28 mouse cellular contexts compared by ENCODE assay signal in the genomic region with DNA sequence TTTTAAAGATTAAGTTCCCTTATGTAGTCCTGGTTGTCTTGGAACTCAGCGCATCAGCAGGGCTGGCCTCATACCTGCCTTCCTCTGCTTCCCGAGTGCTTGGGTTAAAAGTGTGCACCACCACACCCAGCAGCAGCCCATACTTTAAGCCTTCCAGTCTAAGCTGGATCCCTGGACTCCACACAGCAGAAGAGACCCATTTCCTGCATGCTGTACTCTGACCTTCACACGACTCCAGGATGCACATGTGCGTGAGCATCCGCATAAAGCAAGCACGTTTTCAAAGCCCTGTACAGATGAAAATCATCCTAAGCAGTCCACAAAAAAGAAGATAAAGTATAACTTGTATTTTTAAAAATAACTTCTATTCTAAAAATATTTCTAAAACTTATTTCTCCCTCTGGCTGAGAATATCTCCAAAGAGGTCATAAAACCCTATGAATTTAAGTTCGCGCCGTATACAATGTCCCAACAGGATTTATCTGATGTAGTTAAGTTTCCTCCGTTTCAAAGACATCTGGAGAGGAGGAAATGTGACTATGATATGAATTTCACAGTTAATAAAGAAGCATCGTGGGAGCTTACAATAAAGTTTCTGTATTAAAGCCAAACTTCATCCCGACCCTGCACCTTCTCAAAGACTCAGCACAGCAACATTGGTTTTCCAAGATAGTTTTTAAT.
DNase-seq lines count a peak whose midpoint lies in the region; ATAC-seq and TF ChIP-seq lines count a peak whose summit lies in the region.
"Had no signal": no experiment of that assay in that cellular context is flagged by ENCODE, and none has a peak within 500 bp of the region (broad histone marks: within the 10 kb centered on the region; RNA-seq: fewer than 3 reads in every experiment).

No protein-coding gene starts in this region.

- H3K4me2 ChIP-seq in kidney, postnatal 0 days (ENCODE audit: low read length), result no peak overlapping the region
- no peak overlapping the region for H3K4me2 ChIP-seq in lung, embryonic 14.5 days
- no peak overlapping the region for H3K4me2 ChIP-seq in limb, embryonic 15.5 days
- H3K4me2 ChIP-seq: forebrain, embryonic 13.5 days; heart, embryonic 13.5 days; hindbrain, embryonic 12.5 days; hindbrain, embryonic 15.5 days had no signal

- WGBS in kidney, postnatal 0 days, result 74% methylated on average over 12 of the region's 12 CpGs
- WGBS in lung, embryonic 14.5 days, result 60% methylated on average over 12 of the region's 12 CpGs
- 55% methylated on average over 12 of the region's 12 CpGs for WGBS in limb, embryonic 15.5 days

- H3K9ac ChIP-seq in kidney, postnatal 0 days (ENCODE audit: low read depth, low read length), result no peak overlapping the region
- no peak overlapping the region for H3K9ac ChIP-seq in lung, embryonic 14.5 days
- no peak overlapping the region for H3K9ac ChIP-seq in limb, embryonic 15.5 days
- H3K9ac ChIP-seq: forebrain, embryonic 13.5 days; heart, embryonic 13.5 days; hindbrain, embryonic 12.5 days; hindbrain, embryonic 15.5 days had no signal

- H3K36me3 ChIP-seq in kidney, postnatal 0 days (ENCODE audit: insufficient read depth, low read length), result peaks cover 18% of the 10 kb centered on the region; the same call in 1 of the 2 replicates
- peaks cover 17% of the 10 kb centered on the region; the same call in 1 of the 2 replicates for H3K36me3 ChIP-seq in lung, embryonic 14.5 days (ENCODE audit: insufficient read depth)
- H3K36me3 ChIP-seq in limb, embryonic 15.5 days, result peaks cover 23% of the 10 kb centered on the region; the same call in 1 of the 2 replicates

- DNase-seq in kidney, postnatal 0 days (ENCODE audit: low spot score), result peak; percentile 33
- no peak for DNase-seq in kidney, adult 9 months
- peak; percentile 19 for DNase-seq in lung, embryonic 14.5 days
- DNase-seq in lung, postnatal 10 days, result no peak
- peak; percentile 38 for DNase-seq in ZHBTc4 (ENCODE audit: low read depth, low spot score)
- no peak for DNase-seq in urinary bladder, postnatal 14 days (ENCODE audit: low spot score)
- DNase-seq: adrenal gland, adult 2 months; adrenal gland, postnatal 14 days; cerebellum, adult 11-12 months; cerebellum, adult 8-10 months; cerebellum, postnatal 10 days; cerebellum, postnatal 36 days; embryo, embryonic 11 days; gastrocnemius, postnatal 10 days; gastrocnemius, postnatal 36 days; heart, adult 2 months; heart, postnatal 14 days; heart, postnatal 4 days had no signal

- H3K9me3 ChIP-seq in kidney, postnatal 0 days (replicated peaks; ENCODE audit: low read length), result no peaks in the 10 kb centered on the region
- H3K9me3 ChIP-seq in lung, embryonic 14.5 days (ENCODE audit: low read depth, low read length), result no peaks in the 10 kb centered on the region
- no peaks in the 10 kb centered on the region for H3K9me3 ChIP-seq in limb, embryonic 15.5 days
- H3K9me3 ChIP-seq: forebrain, embryonic 10.5 days; forebrain, embryonic 13.5 days; heart, embryonic 10.5 days; heart, embryonic 13.5 days; hindbrain, embryonic 12.5 days; hindbrain, embryonic 15.5 days had no signal

- no peak overlapping the region for H3K27ac ChIP-seq in kidney, postnatal 0 days
- H3K27ac ChIP-seq in lung, embryonic 14.5 days (ENCODE audit: low read depth), result 0 out of 2 replicates have a peak overlapping the region, but pooled peaks have one; percentile 24
- 0 out of 2 replicates have a peak overlapping the region, but pooled peaks have one; percentile 4 for H3K27ac ChIP-seq in limb, embryonic 15.5 days
- H3K27ac ChIP-seq: forebrain, embryonic 10.5 days; forebrain, embryonic 13.5 days; heart, adult 2 months; heart, embryonic 10.5 days; heart, embryonic 13.5 days; hindbrain, embryonic 12.5 days; hindbrain, embryonic 15.5 days had no signal

- no peaks in the 10 kb centered on the region for H3K27me3 ChIP-seq in kidney, postnatal 0 days (ENCODE audit: insufficient read depth, low read length)
- H3K27me3 ChIP-seq in lung, embryonic 14.5 days (ENCODE audit: insufficient read depth, low read length), result no peaks in the 10 kb centered on the region
- no peaks in the 10 kb centered on the region for H3K27me3 ChIP-seq in limb, embryonic 15.5 days
- H3K27me3 ChIP-seq: forebrain, embryonic 13.5 days; heart, embryonic 13.5 days; hindbrain, embryonic 12.5 days; hindbrain, embryonic 15.5 days had no signal

- H3K4me3 ChIP-seq in kidney, postnatal 0 days (replicated peaks; ENCODE audit: low read depth, low read length), result no peak overlapping the region
- H3K4me3 ChIP-seq in lung, embryonic 14.5 days (ENCODE audit: low read depth, low read length), result no peak overlapping the region
- H3K4me3 ChIP-seq in limb, embryonic 15.5 days, result no peak overlapping the region
- H3K4me3 ChIP-seq: forebrain, embryonic 10.5 days; forebrain, embryonic 13.5 days; heart, adult 2 months; heart, embryonic 10.5 days; heart, embryonic 13.5 days; hindbrain, embryonic 12.5 days; hindbrain, embryonic 15.5 days had no signal

- no peak for TF ChIP-seq CTCF in kidney, postnatal 0 days (IDR thresholded peaks at IDR 0.05; ENCODE audit: low read depth)
- no peak for TF ChIP-seq CTCF in lung, embryonic 14.5 days (IDR thresholded peaks at IDR 0.05; ENCODE audit: low read depth)

- ATAC-seq in kidney, postnatal 0 days (replicated peaks; ENCODE audit: low FRiP score, low read depth), result no peak
- peak; percentile 60; the same call in 1 of the 2 replicates for ATAC-seq in lung, embryonic 14.5 days (ENCODE audit: insufficient read depth)
- no peak for ATAC-seq in limb, embryonic 15.5 days (ENCODE audit: insufficient number of reproducible peaks, low FRiP score, low TSS enrichment, low read depth)
- ATAC-seq in monocyte, adult 5-6 weeks (replicated peaks; ENCODE audit: insufficient number of reproducible peaks, low FRiP score, low TSS enrichment, poor library complexity, severe bottlenecking), result no peak
- ATAC-seq: CD4-positive, CD25-positive, alpha-beta regulatory T cell, adult 4 months; forebrain, embryonic 13.5 days; forebrain, embryonic 16.5 days had no signal

- H3K4me1 ChIP-seq in kidney, postnatal 0 days (replicated peaks; ENCODE audit: insufficient read depth, low read length), result no peaks in the 10 kb centered on the region
- no peaks in the 10 kb centered on the region for H3K4me1 ChIP-seq in lung, embryonic 14.5 days (ENCODE audit: insufficient read depth)
- peaks cover 2% of the 10 kb centered on the region; the same call in 1 of the 2 replicates for H3K4me1 ChIP-seq in limb, embryonic 15.5 days
- H3K4me1 ChIP-seq: forebrain, embryonic 10.5 days; forebrain, embryonic 13.5 days; heart, embryonic 10.5 days; heart, embryonic 13.5 days; hindbrain, embryonic 12.5 days; hindbrain, embryonic 15.5 days had no signal

Comparison
In these comparisons a context has a peak if more than half of its experiments do, and no peak if none do; other contexts are left out.
1. DNase-seq: peak in kidney, postnatal 0 days (single experiment), lung, embryonic 14.5 days (single experiment) and ZHBTc4 (single experiment); none in kidney, adult 9 months (single experiment), lung, postnatal 10 days (single experiment) and urinary bladder, postnatal 14 days (single experiment).